Mouse (Mus musculus) MEL-GATA-1-ER (cell line): ENCODE measurements at regions not wholly inside any gene's neighbourhood (a gene's known extent, or its start where the extent isn't known, plus 50 kb on each side); places are given as distances from the start of the nearest gene placed in this dataset.
A peak's percentile ranks its signal among the peaks of the same experiment; 100 is the strongest.

Source experiments
- DNase-seq: peaks from one replicate; pipeline ENCODE4 v3.0.0-alpha.2; 2012; ENCODE audit warnings: low read depth; ENCODE audit errors: extremely low read depth

GRCm38 (mm10) chr8:126833471-126834453 lies 111.9 kb downstream of the Tomm20 start:
- DNase-seq = no peak

DNA sequence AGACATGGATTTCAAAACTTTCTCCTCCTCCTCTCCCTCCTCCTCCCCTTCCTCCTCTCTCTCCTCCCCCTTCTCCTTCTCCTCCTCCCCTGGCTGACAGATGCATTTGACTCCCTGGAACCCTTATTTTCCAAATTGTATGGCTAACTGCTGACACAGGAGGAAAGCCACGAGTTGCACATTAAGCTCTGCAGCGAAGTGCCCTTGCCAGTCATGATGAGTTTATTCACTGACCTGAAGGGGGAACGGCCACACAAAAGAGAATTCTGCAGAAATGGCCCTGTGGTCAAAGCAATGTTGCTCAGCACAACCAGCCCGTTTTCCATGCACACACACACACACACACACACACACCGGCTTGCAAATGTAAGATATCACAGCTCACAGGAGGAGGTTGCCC lies 112.6 kb downstream of the Tomm20 start:
- no peak for DNase-seq

- DNase-seq = peak; percentile 94
Measured at GRCm38 (mm10) chr8:126832163-126832978, 113.3 kb downstream of the Tomm20 start.

GRCm38 (mm10) chr8:126831312-126832162 lies 114.1 kb downstream of the Tomm20 start:
- no peak for DNase-seq

DNA sequence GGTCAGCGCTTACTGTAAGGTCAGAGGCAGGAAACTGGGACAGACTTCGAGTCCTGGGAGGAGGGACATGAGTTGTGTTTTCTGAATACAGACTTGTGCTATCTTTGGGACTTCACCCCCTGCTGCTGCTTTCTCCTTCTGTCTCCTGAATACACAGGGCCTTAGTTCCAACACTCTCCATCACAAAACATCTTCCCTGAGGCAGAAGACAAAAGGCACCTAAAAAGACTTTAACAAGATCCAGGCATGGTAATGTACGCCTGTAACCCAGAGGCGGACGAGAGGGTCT lies 115.5 kb downstream of the Tomm20 start:
- no peak for DNase-seq

- no peak for DNase-seq
Measured at GRCm38 (mm10) chr8:126829376-126830241, 116.0 kb downstream of the Tomm20 start.

GRCm38 (mm10) chr8:126827681-126828383 lies 117.8 kb downstream of the Tomm20 start:
- DNase-seq = no peak

DNA sequence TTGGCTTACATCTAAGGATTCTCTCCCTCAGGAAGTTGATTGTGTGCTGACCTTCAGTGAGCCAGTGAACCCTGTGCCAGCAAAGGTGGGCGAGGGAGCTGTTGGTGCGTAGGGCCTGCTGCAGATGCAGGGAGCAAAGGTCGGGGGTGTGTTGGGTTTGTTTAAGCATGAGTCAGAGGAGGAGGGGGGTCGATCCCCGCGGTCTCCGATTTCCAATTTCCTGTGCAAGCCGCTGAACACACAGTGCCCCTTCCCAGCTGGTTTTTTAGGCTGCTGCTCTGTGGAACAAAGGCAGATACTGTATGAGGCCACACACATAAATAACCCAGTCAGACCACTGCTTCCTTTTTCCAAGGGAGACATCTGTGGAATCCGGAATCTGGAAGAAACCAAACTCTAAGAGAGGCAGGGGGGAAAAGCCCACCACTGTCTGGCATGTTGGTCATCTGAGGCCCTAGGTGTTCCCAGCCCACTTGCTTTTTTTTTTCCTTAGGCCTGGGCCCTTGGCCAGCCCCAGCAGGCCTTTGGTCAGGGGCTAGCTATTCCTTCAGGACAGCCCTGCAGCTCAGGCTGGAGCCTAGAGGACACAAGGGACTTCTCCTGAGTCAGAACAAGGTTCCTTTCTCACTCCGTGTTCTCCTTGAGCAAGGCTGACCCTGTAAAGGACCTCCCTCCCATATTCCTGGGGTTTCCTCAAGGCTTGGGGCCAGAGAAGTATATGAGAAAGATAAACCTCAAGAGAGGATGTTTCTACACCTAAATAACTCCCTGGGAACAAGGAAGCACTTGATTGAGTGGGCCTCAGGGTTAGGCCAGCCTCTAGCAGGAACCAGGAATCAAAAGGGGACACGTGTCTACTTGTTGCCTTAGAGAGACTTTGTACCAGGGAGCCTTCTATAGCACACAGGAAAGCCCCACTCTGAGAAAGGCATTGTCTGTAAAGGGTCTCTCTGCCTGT lies 119.0 kb downstream of the Tomm20 start:
- no peak for DNase-seq

GRCm38 (mm10) chr8:126825877-126826276 lies 119.8 kb downstream of the Tomm20 start:
- no peak for DNase-seq

DNA sequence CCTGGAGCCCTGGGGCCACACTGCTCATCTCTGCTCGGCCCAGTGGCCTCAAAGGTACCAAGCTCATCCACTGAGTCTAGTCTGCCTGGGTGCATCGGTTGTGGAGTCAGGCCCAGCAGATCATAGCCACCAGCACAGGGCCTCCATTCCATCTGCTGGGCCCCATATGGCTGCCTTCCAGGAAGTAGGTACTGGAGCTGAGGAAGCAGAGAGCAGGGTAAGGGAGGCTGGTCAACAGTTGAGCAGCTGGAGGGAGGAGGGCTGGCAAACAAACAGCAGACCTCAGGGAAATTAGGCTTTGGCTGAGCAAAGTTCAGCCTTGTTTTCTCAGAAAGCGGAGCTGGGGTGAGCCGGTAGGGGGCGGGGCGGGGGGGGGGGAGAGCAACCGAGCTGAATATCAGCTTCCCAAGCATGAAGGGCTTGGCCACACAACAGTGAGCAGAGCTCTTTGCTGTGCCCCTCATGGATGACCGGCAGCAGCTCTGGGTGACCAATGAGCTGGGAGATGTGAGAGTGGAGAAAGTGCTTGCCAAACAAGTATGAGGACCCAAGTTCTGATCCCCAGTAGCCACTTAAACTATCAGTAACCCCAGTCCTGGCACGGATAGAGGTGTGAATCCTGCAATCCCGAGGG lies 121.0 kb downstream of the Tomm20 start:
- no peak for DNase-seq

- DNase-seq = no peak
Measured at GRCm38 (mm10) chr8:126822269-126822668, 123.4 kb downstream of the Tomm20 start.

DNA sequence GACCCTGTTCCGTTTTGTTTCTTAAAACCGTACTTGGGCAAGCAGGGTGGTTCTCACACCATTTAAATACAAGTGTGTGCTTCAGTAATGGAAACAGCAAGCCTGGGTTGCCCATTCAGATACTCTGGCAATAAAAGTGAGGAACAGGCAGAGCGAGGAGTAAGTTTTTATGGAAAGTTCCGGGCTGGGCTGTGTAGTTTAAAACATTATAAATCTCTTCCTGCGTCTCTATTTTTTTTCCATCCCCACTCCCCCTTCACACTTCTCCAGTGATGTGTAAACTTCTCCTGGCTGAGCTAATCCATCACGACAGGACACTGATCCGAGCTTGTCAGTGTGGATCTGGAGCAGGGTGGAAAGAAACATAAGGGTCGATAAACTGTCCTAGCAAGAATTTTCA lies 124.4 kb downstream of the Tomm20 start:
- DNase-seq = no peak

DNA sequence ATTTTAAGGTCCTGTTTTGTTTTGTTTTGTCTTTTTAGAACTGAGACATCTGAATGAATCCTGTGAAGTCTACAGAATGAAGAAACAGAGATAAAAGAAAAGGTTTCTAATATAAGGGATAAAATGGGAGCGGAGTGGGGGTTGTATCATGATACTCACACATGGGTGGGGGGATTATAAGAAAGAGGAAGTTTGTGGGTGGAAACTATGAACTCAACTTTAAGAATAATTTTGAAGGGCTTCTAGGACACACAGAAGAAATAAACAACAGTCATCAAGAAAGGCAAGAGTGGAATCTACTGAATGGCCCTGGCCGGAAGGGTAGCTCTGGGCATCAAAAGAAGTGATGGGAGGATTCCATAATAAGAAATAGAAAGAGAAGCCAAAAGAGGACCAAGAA lies 125.1 kb downstream of the Tomm20 start:
- DNase-seq = no peak

DNA sequence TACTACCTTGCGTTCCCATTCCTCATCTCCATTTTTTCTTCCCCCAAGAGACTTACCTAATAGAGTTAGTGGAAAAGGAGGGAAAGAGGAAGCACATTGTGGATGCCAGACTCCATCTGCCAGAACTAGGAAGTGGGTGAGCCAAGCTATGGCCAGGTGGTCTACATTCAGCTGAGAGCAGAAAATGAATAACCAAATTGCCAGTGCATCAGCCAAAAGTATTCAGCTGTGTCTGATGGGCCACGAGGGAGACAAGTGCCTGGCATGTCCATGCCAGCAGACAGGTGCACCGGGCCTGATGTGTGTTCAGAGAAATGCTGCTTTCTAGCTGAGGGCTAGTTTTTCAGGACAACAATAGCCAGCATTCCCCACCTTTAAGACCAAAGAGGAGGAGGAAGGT lies 126.4 kb downstream of the Tomm20 start:
- DNase-seq = no peak

- peak; percentile 61 for DNase-seq
Measured at GRCm38 (mm10) chr8:126816155-126816554, 129.5 kb downstream of the Tomm20 start.

- no peak for DNase-seq
Measured at GRCm38 (mm10) chr8:126814427-126814826, 131.2 kb downstream of the Tomm20 start.

GRCm38 (mm10) chr8:126813621-126814020 lies 132.0 kb downstream of the Tomm20 start:
- no peak for DNase-seq

DNA sequence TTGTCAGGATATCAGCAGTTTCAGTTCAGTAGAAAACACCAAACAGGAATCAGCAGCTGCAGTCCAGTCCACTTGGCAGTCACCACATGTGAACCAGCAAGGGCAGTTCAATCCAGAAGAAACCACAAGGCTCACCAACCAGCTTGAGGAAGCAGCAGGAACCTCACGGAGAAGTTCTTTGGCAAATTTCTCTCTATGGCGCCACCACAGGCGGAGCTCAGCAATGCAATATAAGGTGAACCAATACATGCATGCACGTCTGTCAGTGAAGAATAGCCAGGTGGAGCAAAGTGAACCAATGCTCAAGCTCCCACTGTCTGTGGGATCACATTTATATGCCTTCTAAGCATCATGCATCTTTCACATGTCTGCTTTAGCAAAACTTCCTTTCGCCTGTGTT lies 132.9 kb downstream of the Tomm20 start:
- DNase-seq = no peak
